Mouse (Mus musculus): Measurements from ENCODE around the gene Twsg1.

Gene Twsg1

GRCm38 (mm10) chr17:65950622-65951404, at the start of gene Twsg1:
Gene Twsg1 (minus strand): TSS chr17:65951226.
- in situ Hi-C loops (cut with MboI, MseI): no loop called here

- in situ Hi-C loops (cut with MboI, MseI): no loop called here
Measured at GRCm38 (mm10) chr17:65988151-65988820, 37.3 kb upstream of the Twsg1 start.

GRCm38 (mm10) chr17:65976720-65977119, 25.7 kb upstream of the Twsg1 start:
- in situ Hi-C loops (cut with MboI, MseI): loop anchor here (5.0 kb wide), 1 partner anchor 51 kb away; no protein-coding TSS in a partner anchor

GRCm38 (mm10) chr17:65967751-65968150, 16.7 kb upstream of the Twsg1 start:
- in situ Hi-C loops (cut with MboI, MseI): no loop called here

GRCm38 (mm10) chr17:65962263-65962662, 11.2 kb upstream of the Twsg1 start:
- in situ Hi-C loops (cut with MboI, MseI): loop anchor here (5.0 kb wide), 1 partner anchor 80 kb away; no protein-coding TSS in a partner anchor

- in situ Hi-C loops (cut with MboI, MseI): loop anchor here (5.0 kb wide), 1 partner anchor 79 kb away; no protein-coding TSS in a partner anchor
Measured at GRCm38 (mm10) chr17:65961606-65962136, 10.6 kb upstream of the Twsg1 start.

- in situ Hi-C loops (cut with MboI, MseI): no loop called here
Measured at GRCm38 (mm10) chr17:65959011-65959410, 8.0 kb upstream of the Twsg1 start.

- in situ Hi-C loops (cut with MboI, MseI): no loop called here
Measured at GRCm38 (mm10) chr17:65958366-65958765, 7.3 kb upstream of the Twsg1 start.

GRCm38 (mm10) chr17:65957782-65958325, 6.8 kb upstream of the Twsg1 start:
- in situ Hi-C loops (cut with MboI, MseI): no loop called here

- in situ Hi-C loops (cut with MboI, MseI): no loop called here
Measured at GRCm38 (mm10) chr17:65956993-65957781, 6.2 kb upstream of the Twsg1 start.

- in situ Hi-C loops (cut with MboI, MseI): no loop called here
Measured at GRCm38 (mm10) chr17:65956140-65956539, 5.1 kb upstream of the Twsg1 start.

- in situ Hi-C loops (cut with MboI, MseI): no loop called here
Measured at GRCm38 (mm10) chr17:65953959-65954358, 2.9 kb upstream of the Twsg1 start.

- in situ Hi-C loops (cut with MboI, MseI): no loop called here
Measured at GRCm38 (mm10) chr17:65952083-65952482, 1.1 kb upstream of the Twsg1 start.

GRCm38 (mm10) chr17:65950183-65950582, 843 bp downstream of the Twsg1 start:
- in situ Hi-C loops (cut with MboI, MseI): no loop called here

GRCm38 (mm10) chr17:65947307-65947706, 3.7 kb downstream of the Twsg1 start:
- in situ Hi-C loops (cut with MboI, MseI): loop anchor here (5.0 to 10.0 kb wide), 2 partner anchors 73 to 155 kb away; partner anchors contain the start of gene Ndufv2

GRCm38 (mm10) chr17:65945420-65945819, 5.6 kb downstream of the Twsg1 start:
- in situ Hi-C loops (cut with MboI, MseI): loop anchor here (5.0 to 10.0 kb wide), 2 partner anchors 71 to 157 kb away; partner anchors contain the start of gene Ndufv2

GRCm38 (mm10) chr17:65942394-65942793, 8.6 kb downstream of the Twsg1 start:
- in situ Hi-C loops (cut with MboI, MseI): loop anchor here (10.0 kb wide), 1 partner anchor 68 kb away; no protein-coding TSS in a partner anchor

GRCm38 (mm10) chr17:65941275-65941674, 9.8 kb downstream of the Twsg1 start:
- in situ Hi-C loops (cut with MboI, MseI): loop anchor here (10.0 kb wide), 1 partner anchor 66 kb away; no protein-coding TSS in a partner anchor

- in situ Hi-C loops (cut with MboI, MseI): loop anchor here (10.0 kb wide), 1 partner anchor 65 kb away; no protein-coding TSS in a partner anchor
Measured at GRCm38 (mm10) chr17:65940221-65940620, 10.8 kb downstream of the Twsg1 start.

- in situ Hi-C loops (cut with MboI, MseI): loop anchor here (10.0 kb wide), 1 partner anchor 65 kb away; no protein-coding TSS in a partner anchor
Measured at GRCm38 (mm10) chr17:65939461-65940192, 11.4 kb downstream of the Twsg1 start.
